Mouse (Mus musculus): ENCODE measurements at regions not wholly inside any gene's neighbourhood (a gene's known extent, or its start where the extent isn't known, plus 50 kb on each side); places are given as distances from the start of the nearest gene placed in this dataset.

DNA sequence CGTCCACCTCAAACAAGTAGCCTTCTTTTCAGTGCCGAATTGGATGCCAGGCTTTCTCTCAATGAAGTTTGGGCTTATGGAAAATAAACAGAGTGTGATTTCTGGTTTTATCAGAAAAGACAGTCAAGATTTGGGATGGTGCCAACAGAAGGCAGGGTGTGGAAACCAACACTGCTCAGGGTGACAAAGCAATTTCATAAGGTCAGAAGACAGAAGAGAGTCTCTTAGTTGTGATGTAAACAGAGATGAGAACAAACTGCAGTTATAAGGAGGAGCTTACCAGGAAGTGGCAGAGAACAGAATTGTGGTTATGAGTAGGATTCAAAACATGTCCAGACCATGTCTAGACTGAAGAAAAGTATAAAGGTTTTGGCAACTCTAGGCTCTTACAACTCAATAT is 714.3 kb upstream of the Arpp21 start:
- no peak for DNase-seq (ENCODE audit: extremely low spot score, low spot score)

DNA sequence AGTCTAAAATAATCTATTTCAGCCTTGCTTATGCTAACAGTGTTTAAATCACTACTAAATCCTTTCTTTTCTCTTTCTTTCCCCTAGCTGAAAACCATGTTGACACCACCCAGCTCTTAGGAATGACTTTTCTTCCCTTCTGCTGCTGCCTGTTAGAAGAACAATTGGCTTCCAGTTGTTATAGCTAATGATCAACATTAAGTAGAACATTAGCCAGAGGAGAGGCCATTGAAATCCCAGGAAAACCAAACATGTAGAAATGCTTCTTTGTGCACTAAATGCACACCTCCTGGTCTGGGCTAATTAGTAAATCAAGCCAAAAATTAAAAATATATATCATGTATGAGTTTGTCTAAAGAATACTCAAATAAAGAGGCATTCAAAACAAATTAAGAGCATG is 703.0 kb upstream of the Arpp21 start:
- DNase-seq (ENCODE audit: extremely low spot score, low spot score) = no peak

DNA sequence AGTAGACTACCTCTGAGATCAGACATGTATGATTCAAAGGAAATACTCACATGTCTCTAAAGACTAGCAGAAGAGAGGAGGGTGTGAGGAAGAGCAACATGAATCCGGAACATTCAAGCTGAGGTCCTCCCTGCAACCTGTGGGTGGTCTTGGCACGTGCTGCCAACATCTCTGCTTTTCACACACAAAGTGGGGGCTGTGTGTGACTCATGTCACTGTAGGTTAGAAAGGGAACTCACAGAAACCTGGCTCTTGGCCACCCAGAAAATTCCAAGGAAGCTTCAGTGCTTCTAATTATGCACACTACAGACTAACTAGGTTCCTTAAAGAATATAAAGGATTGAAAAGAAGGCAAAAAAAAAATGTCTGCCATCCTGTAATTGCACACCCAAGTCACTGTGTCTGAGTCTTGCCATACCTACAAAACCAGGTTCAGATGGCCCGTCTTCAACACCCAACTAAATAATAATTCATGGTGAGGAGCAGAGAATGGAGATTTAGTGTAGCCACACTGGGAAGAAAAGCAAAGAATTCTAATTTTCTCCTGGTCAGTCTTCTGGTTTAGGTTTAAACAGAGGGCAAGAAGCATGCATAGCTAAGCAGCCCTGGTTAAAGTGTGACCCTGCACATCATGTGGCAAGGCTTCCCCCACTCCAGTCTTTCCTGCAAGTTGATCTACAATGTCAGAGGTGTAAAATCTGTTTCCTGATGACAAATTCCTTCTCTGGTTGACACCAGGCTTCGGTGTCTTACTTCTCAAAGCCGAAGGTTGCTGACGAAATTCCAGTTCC is 673.8 kb upstream of the Arpp21 start:
- no peak for DNase-seq (ENCODE audit: extremely low spot score, low spot score)

DNA sequence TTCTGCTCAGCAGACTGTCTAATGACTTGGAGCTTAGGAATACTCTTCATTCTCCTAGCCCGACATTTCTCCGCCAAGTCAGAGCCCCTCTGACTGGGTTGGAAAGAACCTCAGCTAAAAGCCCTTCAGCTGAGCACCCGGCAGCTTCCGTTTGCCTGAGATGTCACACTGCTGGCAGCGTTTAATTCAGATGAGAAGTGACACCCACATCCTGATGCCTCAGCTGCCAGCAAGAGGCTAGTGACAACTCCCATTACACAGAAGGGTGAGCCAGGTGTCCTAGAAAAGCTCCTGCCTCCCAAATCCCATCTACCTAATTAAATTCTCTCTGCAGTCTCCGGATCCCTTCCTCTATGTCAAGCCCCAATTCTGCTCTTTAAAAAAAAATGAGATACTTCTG is 670.2 kb upstream of the Arpp21 start:
- no peak for DNase-seq (ENCODE audit: extremely low spot score, low spot score)

DNA sequence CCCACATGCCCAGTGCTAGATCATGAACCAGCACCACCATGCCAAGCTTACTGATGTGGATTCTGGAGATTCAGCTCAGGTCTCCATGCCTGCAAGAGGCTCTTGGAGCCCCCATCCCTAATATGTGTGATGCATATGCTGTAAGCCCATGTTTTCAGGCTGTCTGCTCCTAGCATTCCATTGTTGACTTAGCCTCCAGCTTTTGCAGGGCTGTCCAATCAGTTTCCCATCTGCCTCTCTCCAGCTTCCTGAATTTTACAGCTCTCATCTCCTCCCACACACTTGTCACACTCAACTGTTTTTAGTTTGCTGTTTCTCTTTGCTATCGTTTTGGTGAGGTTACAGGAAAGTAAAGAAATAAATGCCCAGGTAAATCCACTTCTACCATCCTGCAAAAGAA is 629.2 kb upstream of the Arpp21 start:
- no peak for DNase-seq (ENCODE audit: extremely low spot score, low spot score)

DNA sequence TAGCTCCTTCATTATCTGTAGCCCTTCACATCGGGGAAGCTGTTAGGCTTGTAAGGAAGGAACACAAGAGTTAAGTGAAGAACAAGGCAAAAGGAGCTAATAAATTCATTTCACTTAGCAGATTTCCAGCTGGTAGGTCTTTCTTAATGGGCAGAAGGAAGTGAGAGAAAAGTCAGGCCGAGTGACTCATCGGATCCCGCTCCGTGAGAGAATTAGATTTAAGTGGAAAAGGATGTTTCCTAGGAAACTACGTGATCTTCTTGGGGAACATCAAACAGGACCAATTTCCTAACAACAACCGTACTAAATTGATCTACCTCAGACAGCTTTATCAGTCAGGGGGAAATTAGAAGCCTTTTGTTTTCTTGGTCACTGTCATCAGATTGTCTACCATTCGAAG is 625.4 kb upstream of the Arpp21 start:
- no peak for DNase-seq (ENCODE audit: extremely low spot score, low spot score)

DNA sequence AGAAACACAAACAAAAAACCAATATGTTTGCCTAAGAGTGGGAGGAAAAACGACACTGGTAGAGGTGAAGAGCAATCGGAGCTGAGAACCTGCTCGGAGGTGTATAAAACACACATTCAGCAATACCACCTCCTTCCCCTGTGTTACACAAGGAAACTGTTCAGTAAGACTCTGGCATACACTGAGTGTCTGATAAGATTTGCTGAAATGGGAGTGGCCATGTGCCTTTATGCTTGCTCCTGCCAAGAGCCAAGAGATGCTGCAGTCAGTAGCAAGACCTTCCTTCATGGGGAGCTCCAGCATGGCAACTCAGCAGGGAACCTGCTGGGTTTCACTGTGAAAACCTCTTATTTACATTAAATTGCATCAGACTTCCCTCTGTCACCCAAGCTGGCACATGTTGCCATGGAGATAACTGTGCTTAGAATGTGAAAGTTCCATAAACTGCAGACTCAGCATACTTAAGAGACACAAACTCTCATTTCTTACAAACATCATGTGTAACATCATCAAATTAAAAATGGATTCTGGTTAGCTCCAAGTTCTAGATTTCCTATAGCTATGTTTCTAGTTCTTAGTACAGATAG is 624.7 kb upstream of the Arpp21 start:
- no peak for DNase-seq (ENCODE audit: extremely low spot score, low spot score)

DNA sequence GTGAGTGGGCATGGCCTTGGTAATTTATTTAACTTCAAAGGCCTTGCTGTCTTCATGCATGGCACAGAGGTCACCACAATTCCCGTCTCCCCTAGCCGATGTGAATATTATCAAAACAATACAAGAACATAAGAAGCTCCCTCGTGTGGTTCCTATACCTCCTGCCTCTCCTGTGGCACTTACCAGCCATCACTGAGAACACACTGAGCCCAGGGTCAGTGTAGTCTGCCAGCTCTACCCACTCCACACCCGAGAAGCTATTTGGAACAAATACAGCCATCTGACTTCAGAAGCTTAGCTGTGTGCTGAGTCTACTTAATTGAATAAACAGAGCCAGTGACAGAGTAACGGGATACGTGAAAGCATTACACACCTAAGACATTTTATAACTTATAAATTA is 605.7 kb upstream of the Arpp21 start:
- DNase-seq (ENCODE audit: extremely low spot score, low spot score) = no peak

DNA sequence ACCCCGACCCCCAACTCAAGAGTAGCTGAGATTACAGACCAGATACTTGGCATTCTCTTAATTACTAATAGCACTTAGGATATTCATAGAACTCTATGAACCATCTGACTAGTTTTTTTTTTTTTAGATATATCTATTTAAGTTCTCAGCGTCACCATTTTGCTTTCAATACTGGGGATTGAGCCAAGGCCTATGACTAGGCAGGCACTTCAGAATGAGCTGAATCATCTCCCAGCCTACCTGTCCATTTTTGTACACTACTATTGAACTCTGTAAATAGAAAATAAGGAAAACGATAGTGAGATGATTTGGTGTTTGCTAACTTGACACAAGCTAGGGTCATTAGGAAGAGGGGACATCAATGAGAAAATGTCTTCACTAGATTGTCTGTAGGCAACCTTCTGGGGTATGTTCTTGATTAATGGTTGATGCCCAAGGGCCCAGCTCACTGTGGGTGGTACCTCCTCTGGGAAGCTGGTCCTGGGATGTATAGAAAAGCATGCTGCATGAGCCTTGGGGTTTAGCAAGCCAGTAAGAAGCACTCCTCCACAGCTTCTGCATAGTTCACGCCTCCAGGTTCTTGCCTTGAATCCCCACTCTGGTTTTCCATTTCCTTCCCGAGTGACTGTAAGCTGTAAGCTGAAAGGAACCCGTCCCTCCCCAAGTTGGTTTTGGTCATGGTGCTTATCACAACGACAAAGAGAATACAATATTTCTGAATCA is 603.5 kb upstream of the Arpp21 start:
- no peak for DNase-seq (ENCODE audit: extremely low spot score, low spot score)

DNA sequence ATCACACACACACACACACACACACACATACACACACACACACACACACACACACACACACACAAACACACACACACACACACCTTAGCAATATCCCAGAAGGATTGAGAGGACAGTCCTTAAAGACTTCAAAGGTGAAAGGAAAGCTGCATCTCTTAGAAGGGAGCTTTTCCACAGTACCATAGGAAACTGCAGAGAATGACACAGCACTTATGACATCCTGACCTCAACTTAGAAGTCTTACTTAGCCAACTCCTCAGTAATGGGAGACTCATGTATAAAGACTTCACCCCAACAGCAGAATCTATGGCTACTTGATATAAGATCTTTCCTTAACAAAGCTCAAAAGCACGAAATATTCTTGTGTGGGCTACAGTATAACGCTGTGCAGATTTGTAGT is 601.8 kb upstream of the Arpp21 start:
- DNase-seq (ENCODE audit: extremely low spot score, low spot score) = no peak

DNA sequence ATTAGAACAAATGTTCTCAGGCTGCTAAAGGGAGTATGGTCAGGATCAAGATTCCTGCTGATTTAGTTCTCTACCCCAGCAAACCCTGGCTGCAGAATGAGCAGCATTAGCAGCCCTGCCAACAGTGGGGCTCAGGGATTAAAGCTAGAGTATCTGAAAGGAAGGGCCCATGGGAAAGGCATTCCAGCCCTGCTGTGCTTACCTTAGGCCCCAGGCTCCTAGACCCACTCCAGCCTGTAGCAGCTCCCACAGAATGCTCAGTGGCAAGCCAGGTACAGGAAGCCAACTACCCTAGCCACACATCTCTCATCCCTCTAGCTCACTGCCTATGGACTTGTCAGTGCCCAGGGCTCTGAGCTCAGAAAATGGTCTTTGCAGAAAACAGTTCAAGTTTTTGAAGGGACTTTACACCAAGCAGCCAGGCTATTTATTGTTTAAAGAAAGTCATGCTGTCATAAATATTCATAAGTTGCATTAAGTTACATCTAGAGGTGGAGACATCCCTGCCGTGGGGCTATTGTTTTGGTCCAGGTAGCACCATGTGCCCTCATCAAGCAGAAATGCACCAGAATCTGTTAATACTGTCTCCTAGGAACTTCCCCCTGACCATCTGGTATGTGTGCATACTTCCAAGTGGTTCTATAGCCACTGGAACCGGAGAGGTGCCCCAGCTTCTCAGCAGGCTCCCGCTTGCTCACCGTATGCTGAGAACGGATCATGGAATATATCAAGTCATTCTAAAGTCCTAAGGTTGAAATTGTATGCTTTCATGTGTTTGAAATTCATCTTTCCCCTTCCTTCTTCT is 598.9 kb upstream of the Arpp21 start:
- DNase-seq (ENCODE audit: extremely low spot score, low spot score) = no peak

DNA sequence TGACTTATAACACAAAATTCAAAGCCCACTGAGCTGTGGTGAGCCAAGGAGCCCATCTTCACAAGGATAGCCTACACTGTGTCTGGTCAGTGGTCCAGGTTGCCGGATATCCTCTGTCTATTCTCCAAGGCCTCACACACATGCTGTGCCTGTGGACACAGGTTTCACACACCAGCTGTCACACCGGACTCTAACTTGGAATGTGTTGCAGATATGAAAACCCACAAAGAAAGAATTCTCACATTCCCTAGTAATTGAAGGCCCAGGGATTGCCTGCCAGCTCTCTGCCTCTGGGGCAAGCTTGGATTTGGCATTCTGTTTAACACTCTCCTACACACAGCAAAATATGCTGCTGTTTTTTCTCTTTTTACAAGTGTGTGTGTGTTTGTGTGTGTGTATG is 595.4 kb upstream of the Arpp21 start:
- no peak for DNase-seq (ENCODE audit: extremely low spot score, low spot score)

DNA sequence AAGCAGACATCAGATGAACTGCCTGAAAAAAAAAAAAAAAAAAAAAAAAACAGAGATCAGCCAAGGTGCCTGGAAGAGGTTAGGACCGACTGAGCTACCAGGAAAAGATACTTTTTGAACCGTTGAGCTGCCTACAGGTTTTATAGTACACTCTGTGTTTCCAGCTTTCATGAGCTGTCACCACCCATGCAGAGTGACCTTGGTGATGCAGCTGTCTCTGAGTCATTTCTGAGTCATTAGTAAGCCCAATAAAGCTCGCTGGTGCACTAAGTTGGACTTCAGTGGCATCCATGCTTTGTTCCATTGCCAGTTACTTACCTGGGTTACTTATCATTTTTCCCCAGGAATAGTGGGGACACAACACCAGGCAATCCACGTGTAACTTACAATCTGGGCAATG is 592.9 kb upstream of the Arpp21 start:
- no peak for DNase-seq (ENCODE audit: extremely low spot score, low spot score)

DNA sequence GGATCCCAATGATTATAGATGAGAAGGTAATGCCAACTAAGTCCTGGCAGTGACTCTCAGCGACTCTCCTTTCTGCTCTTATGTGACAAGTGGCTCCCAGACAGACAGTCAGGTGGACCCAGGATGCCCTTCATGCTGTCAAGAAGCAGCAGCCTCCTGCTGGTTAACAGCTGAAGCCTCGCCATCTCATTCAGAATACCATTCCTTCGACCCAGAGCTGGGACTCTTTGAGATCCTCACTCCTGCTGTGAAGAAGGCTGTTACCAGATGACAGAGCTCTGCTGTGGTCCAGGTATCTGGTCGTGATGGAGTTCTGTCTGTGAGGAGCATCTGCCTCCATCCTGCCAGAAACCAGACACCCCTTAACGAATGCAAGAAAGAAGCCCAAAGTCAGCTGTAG is 590.9 kb upstream of the Arpp21 start:
- DNase-seq (ENCODE audit: extremely low spot score, low spot score) = no peak

DNA sequence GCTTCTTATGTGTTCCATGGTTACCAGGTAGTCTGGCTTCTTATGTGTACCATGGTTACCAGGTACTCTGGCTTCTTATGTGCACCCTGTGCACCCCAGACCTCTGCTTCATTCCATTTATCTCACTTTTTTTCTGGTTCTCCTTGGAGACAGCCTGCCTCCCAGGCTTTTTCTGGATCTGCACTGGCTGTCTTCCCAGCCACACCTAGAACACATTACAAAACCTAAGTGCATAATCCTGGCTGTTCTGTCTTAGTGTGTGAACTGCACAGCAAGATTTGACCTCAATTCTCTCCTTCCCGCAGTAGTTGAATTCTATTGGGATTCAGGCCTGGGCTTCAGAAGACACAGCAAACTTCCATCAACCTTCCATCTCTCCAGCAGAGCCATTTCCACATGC is 586.2 kb upstream of the Arpp21 start:
- no peak for DNase-seq (ENCODE audit: extremely low spot score, low spot score)

DNA sequence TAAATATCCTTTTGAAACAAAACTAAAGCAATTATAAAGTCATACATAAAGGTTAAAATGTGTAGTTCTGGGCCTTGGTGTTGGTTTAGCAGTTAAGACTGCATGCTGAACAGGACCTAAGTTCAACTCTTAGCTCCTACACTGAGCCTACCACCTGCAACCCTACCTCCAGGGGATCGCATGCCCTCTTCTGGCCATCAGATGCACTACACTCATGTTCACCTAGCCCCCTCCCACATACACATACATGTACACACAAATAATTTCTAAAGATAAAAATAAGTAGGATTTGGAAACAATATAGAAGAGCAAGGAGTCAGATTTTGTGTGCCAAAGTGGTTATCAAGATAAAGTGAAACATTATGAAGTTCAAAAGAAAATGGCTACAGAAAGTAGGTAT is 576.2 kb upstream of the Arpp21 start:
- DNase-seq (ENCODE audit: extremely low spot score, low spot score) = no peak

DNA sequence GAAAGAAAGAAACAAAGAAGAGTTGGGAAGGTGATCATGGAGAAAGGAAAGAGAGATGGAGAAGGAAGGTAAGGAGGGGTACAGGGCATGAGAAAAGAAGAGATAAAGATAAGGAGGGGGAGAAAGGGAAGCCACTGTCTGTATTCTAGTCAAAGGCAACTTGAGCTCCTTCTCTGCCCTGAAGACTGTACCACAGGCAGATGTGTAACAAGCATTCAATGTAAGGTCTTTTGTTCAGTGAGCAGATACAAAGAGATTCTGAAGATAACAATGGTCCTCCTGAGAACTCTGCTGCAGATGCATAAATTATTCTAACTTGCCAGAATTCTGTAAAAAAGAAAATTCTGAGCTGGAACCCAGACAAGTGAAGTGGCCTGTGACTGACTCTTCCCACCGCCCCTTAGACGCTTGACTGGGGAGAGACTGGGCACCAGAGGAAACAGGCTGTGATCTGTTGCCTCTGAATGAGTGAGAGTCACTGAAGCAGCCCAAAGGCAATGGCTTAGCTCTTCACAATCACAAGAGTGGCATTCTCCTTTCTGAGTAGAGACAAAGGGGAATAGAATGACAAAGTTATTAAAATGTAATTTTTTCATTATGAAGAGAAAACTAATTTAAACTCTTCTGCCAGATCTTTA is 564.0 kb upstream of the Arpp21 start:
- no peak for DNase-seq (ENCODE audit: extremely low spot score, low spot score)

DNA sequence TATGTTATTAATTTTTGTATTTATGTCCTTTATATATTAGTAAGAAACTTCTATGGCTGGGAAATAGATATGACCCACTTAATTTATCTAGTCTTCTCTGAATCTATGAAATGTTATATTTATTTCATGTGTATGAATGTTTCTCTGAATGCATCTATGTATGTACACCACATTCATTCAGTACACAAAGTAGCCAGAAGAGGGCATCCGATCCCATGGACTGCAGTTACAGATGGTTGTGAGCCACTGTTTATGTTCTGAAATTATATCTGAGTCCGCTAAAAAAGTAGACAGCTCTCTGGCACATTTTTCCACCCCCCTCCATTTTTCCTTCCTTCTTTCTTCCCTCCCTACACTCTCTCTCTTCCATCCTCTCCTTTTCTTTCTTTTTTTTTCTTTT is 557.8 kb upstream of the Arpp21 start:
- DNase-seq (ENCODE audit: extremely low spot score, low spot score) = no peak

DNA sequence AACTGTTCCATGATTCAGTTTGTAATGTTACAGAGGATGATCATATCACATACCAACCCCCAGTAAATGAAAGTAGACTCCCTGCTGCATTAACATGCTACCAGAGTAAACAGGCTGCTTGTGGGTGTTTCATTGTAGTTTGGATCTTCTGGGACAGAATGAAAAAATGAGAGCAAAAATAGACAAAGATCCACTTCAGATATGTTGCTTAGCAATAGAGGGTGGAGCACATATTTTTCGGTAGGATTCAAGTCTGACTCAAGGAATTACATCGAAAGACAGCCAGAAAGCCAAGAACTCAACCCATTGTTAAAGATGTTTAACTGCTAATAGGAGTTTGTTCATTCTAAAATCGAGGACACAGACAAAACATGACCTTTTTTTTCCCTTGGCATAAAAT is 536.2 kb upstream of the Arpp21 start:
- DNase-seq (ENCODE audit: extremely low spot score, low spot score) = no peak

DNA sequence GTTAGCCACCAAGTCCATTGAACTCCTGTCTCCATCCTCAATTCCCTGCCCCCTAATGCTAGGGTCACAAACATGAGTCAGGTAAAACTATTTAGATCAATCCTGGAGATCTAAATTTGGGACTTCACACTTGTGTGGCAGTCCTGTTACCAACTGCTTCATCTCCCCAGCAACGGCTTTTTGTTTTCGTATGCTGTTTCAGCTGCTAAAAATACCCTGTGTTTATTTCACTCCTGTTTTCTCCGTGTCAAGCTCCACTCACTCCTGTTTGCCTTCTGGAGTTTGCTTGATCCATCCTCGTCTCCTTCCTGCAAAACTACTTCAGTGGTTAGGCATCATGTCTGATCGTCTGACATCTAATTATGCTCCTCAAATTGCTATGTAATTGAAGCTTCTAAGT is 508.9 kb upstream of the Arpp21 start:
- DNase-seq (ENCODE audit: extremely low spot score, low spot score) = no peak

DNA sequence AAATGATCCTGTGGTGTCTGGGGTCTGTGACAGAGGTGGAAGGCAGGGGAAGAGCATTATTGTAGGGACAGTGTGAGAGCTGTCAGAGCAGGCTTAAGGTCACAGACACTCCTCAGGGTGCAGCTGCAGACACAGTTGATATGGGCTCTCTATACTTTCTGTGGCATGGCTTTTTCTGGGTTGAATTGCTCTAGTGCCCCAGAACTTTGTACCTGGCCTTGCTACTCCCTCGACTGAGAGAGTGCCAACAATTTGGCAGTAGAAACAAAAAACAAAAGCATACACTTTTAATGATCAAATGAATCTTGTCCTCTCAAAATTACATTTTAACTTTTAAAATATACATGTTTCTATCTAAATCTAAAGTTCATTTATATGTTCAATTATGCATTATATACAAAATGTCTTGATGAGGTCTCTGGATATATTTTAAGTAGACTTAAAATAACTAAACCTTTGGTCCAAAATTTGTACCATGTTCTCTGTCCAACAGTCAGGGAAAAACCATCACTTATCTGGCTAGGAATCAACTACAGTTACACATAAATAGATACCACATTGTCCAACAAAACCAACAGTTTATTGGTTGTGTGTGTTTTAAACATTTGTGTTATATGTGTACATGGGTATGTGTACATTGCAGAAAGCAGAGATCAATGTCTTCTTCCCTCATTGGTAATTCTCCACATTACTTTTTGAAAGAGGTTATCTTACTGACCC is 508.3 kb upstream of the Arpp21 start:
- DNase-seq (ENCODE audit: extremely low spot score, low spot score) = no peak
